Mouse (Mus musculus): ENCODE results near the gene Slc16a13. TPM values are rescaled to one million over a fixed set of nuclear protein-coding genes. Genes with fewer than 3 reads are reported as not detected.
A peak's percentile ranks its signal among the peaks of the same experiment; 100 is the strongest.

The Slc16a13 gene
- total RNA-seq, 2 experiments from 2014 or later = 7.5 to 10.5 TPM

- TF ChIP-seq CTCF (IDR thresholded peaks at IDR 0.05) = no peak
- H3K27ac ChIP-seq = peak within 1 kb of the TSS; percentile 92
- intact Hi-C loops (cut with DNase I) = loop anchor here (10.0 kb wide), 1 partner anchor 415 kb away; the partner anchor contains the start of genes Eno3 and Pfn1
- H3K4me3 ChIP-seq = peak within 1 kb of the TSS; percentile 98
- peak; percentile 74 to 77 for DNase-seq (ENCODE audit: extremely low spot score in 1 of 2, low spot score in 2 of 2)
These were observed 18.8 kb upstream of the Slc16a13 start, which contains the start of the genes Gm21988 and Rnasek for GRCm38 (mm10) chr11:70239541-70240279. Gene Gm21988, minus strand, starts transcription at chr11:70239830. Gene Rnasek, minus strand, starts transcription at chr11:70239842.

DNA sequence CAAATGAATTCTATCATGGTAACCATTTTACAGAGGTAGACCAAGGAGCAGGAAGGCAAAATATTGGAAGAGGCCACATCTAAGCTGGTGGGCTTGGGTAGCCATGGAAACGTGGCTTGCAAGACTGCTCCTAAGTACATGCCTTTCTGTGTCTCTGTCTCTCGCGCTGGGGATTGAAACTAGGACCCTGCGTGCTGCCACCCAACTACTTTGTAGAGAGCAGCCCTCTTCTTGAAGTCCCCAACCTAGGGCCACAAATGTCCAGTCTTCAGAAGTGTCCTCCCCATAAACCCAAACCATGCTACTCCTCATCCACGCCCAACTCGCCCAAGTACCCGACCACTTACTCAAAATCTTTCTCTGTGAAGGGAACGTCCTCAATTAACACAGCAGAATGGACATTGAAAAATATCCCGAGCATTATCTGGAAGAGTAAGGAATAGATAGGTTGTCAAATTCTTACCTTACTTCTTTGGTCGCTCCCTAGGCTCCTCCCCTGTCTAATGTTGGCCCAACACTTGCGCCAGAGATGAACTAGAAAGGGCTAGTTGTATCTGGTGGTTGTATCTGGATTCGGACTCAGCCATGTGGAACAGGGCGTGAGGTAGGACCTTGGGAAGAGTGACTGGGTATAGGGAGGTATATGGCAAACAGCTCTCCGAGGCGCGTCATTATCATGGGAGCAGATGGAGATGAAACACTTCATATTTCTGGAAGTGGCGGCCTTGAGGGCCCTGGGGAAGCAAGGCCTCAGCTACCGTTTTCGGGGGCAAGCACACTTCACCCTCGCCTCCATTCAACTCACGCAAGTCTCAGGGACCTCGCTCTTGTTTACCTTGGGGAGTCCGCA, 18.0 kb upstream of the Slc16a13 start:
- no peak for DNase-seq (ENCODE audit: extremely low spot score in 1 of 2, low spot score in 2 of 2)
- Histone ChIP-seq H3K27ac (peak overlapping the region; percentile 92), H3K4me3 (peak overlapping the region; percentile 98)
- no peak for TF ChIP-seq CTCF (IDR thresholded peaks at IDR 0.05)
- intact Hi-C loops (cut with DNase I) = loop anchor here (10.0 kb wide), 1 partner anchor 416 kb away; the partner anchor contains the start of genes Eno3 and Pfn1

GRCm38 (mm10) chr11:70237457-70238167, 16.7 kb upstream of the Slc16a13 start, which contains the start of gene 0610010K14Rik:
Gene 0610010K14Rik, minus strand, starts transcription at chr11:70237914.
- peak within 1 kb of the TSS; percentile 98 for H3K4me3 ChIP-seq
- DNase-seq (ENCODE audit: extremely low spot score in 1 of 2, low spot score in 2 of 2) = peak; percentile 98
- TF ChIP-seq CTCF (IDR thresholded peaks at IDR 0.05) = peak; percentile 78
- H3K27ac ChIP-seq = peak within 1 kb of the TSS; percentile 92
- intact Hi-C loops (cut with DNase I) = loop anchor here (10.0 kb wide), 1 partner anchor 417 kb away; the partner anchor contains the start of genes Eno3 and Pfn1

- intact Hi-C loops (cut with DNase I) = loop anchor here (10.0 kb wide), 1 partner anchor 418 kb away; the partner anchor contains the start of genes Eno3 and Pfn1
- DNase-seq (ENCODE audit: extremely low spot score in 1 of 2, low spot score in 2 of 2) = no peak
- no peak for TF ChIP-seq CTCF (IDR thresholded peaks at IDR 0.05)
- peak overlapping the region; percentile 92 for H3K27ac ChIP-seq
- peak overlapping the region; percentile 98 for H3K4me3 ChIP-seq
These were observed 15.9 kb upstream of the Slc16a13 start for GRCm38 (mm10) chr11:70236717-70237116.

DNA sequence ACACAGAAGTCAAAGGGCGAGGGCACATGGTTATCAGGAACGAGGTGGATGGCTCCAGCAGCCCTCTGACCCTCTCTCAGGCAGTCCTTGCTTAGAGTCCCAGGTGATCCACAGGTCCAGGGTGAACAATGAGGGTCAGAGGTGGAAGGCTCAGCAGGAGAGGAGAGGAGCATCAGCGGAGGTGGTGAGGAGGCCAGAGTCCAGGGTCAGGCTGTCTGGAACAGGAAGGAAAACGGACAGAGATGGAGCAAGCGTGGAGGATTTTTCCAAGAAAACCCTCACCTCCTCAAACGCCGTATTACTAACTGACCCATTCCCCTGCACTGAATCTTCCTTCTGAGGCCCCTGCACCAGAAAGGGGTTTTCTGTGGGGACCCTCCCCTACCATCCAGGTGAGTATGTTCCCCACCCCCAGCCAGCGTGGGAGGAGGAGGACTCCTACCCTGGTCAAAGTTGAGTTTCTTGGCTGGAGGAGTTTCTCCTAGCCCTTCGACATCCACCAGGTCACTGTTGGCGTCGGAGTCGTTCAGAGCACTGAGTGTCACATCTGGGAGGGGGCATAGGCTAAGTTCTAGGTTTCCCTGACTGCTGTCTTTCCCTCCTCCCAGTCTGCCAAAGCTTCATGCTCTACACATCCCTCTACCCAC, 14.5 kb upstream of the Slc16a13 start:
- intact Hi-C loops (cut with DNase I) = loop anchor here (10.0 kb wide), 1 partner anchor 419 kb away; the partner anchor contains the start of genes Eno3 and Pfn1
- H3K4me3 ChIP-seq = no peak overlapping the region
- no peak for TF ChIP-seq CTCF (IDR thresholded peaks at IDR 0.05)
- no peak for DNase-seq (ENCODE audit: extremely low spot score in 1 of 2, low spot score in 2 of 2)
- H3K27ac ChIP-seq = no peak overlapping the region

- no peak overlapping the region for H3K27ac ChIP-seq
- TF ChIP-seq CTCF (IDR thresholded peaks at IDR 0.05) = no peak
- no peak for DNase-seq (ENCODE audit: extremely low spot score in 1 of 2, low spot score in 2 of 2)
- no peak overlapping the region for H3K4me3 ChIP-seq
- intact Hi-C loops (cut with DNase I) = loop anchor here (5.0 to 10.0 kb wide), 2 partner anchors 173 to 420 kb away; partner anchors contain the start of genes Eno3 and Pfn1
These were observed 13.6 kb upstream of the Slc16a13 start for GRCm38 (mm10) chr11:70234497-70234896.

GRCm38 (mm10) chr11:70234037-70234436, 13.2 kb upstream of the Slc16a13 start:
- DNase-seq (ENCODE audit: extremely low spot score in 1 of 2, low spot score in 2 of 2) = no peak
- TF ChIP-seq CTCF (IDR thresholded peaks at IDR 0.05) = no peak
- Histone ChIP-seq H3K27ac (no peak overlapping the region), H3K4me3 (no peak overlapping the region)
- intact Hi-C loops (cut with DNase I) = loop anchor here (5.0 to 10.0 kb wide), 2 partner anchors 173 to 421 kb away; partner anchors contain the start of genes Eno3 and Pfn1

GRCm38 (mm10) chr11:70233016-70233415, 12.2 kb upstream of the Slc16a13 start:
- peak overlapping the region; percentile 88 for H3K27ac ChIP-seq
- H3K4me3 ChIP-seq = peak overlapping the region; percentile 66
- intact Hi-C loops (cut with DNase I) = loop anchor here (5.0 to 10.0 kb wide), 2 partner anchors 174 to 422 kb away; partner anchors contain the start of genes Eno3 and Pfn1
- no peak for TF ChIP-seq CTCF (IDR thresholded peaks at IDR 0.05)
- DNase-seq (ENCODE audit: extremely low spot score in 1 of 2, low spot score in 2 of 2) = no peak

DNA sequence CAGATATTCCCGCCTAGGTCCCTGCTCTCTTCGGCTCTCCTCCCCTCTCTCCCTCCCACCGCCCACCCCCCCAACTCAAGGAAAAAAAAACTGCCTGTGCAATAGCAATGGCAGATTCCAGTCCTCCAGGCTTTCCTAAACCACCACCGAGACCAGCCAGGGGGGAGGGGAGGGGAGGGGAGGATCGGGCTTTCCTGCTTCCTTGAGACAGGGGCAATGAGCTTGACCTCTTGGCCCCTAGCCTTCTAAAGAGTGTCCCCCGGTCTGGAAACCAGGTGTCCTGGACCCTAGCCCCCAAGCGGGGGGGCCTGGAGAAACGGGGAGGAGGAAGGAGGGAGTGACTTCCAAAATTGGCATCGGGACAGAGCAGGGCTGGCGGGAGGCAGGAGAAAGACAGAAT, 11.7 kb upstream of the Slc16a13 start:
- DNase-seq (ENCODE audit: extremely low spot score in 1 of 2, low spot score in 2 of 2) = no peak
- peak overlapping the region; percentile 66 for H3K4me3 ChIP-seq
- intact Hi-C loops (cut with DNase I) = loop anchor here (5.0 to 10.0 kb wide), 2 partner anchors 175 to 422 kb away; partner anchors contain the start of genes Eno3 and Pfn1
- H3K27ac ChIP-seq = peak overlapping the region; percentile 88
- TF ChIP-seq CTCF (IDR thresholded peaks at IDR 0.05) = no peak

- H3K4me3 ChIP-seq = no peak overlapping the region
- H3K27ac ChIP-seq = peak overlapping the region; percentile 82
- peak; percentile 97 for TF ChIP-seq CTCF (IDR thresholded peaks at IDR 0.05)
- intact Hi-C loops (cut with DNase I) = loop anchor here (5.0 to 10.0 kb wide), 2 partner anchors 177 to 425 kb away; partner anchors contain the start of genes Eno3 and Pfn1
- peak; percentile 75 to 79 for DNase-seq (ENCODE audit: extremely low spot score in 1 of 2, low spot score in 2 of 2)
These were observed 9.4 kb upstream of the Slc16a13 start for GRCm38 (mm10) chr11:70230239-70230727.

Data from left cerebral cortex, adult 2 months (tissue).